Mouse (Mus musculus) hindbrain, embryonic 12.5 days (tissue): ENCODE measurements at regions not wholly inside any gene's neighbourhood (a gene's known extent, or its start where the extent isn't known, plus 50 kb on each side); places are given as distances from the start of the nearest gene placed in this dataset.

Experiments used
- ATAC-seq: fragments of 200-750 bp; cut with Nextera tagmentation; 2 replicates; pipeline ENCODE4 v1.8.0; 2017; ENCODE audit warnings: moderate TSS enrichment; ENCODE audit not compliant: low FRiP score
- H3K27ac ChIP-seq: fragments of 300-500 bp; sonication (generic); 2 replicates; pipeline ENCODE4 v1.5.1; 2016; ENCODE audit warnings: mild to moderate bottlenecking
- H3K27me3 ChIP-seq: fragments of 300-500 bp; sonication (generic); 2 replicates; pipeline ENCODE4 v1.6.1; 2016; ENCODE audit warnings: mild to moderate bottlenecking
- H3K36me3 ChIP-seq: fragments of 300-500 bp; sonication (generic); 2 replicates; pipeline ENCODE4 v1.6.1; 2016; ENCODE audit warnings: mild to moderate bottlenecking
- H3K4me1 ChIP-seq: fragments of 300-500 bp; sonication (generic); 2 replicates; pipeline ENCODE4 v1.6.1; 2016
- H3K4me2 ChIP-seq: fragments of 300-500 bp; sonication (generic); replicated peaks from 2 replicates; pipeline ENCODE4 v1.6.1; 2016; ENCODE audit warnings: mild to moderate bottlenecking
- H3K4me3 ChIP-seq: fragments of 300-500 bp; sonication (generic); 2 replicates; pipeline ENCODE4 v1.5.1; 2016; ENCODE audit warnings: mild to moderate bottlenecking
- H3K9ac ChIP-seq: fragments of 300-500 bp; sonication (generic); 2 replicates; pipeline ENCODE4 v1.6.1; 2016; ENCODE audit warnings: mild to moderate bottlenecking, moderate library complexity
- H3K9me3 ChIP-seq: fragments of 300-500 bp; sonication (generic); replicated peaks from 2 replicates; pipeline ENCODE4 v1.6.1; 2016; ENCODE audit warnings: mild to moderate bottlenecking
- WGBS: fragments of 180-500 bp; shearing (Covaris S2); methylation state at CpG from one replicate; pipeline ENCODE4 v1.1.7; 2016; 5-methylcytosine and 5-hydroxymethylcytosine counted together

GRCm38 (mm10) chr5:42502124-42502801, 434.5 kb downstream of the Gm16223 start:
- no peak overlapping the region for H3K4me2 ChIP-seq
- 87% methylated on average over 11 of the region's 11 CpGs for WGBS
- H3K9ac ChIP-seq, result no peak overlapping the region
- H3K4me3 ChIP-seq, result no peak overlapping the region
- no peaks in the 10 kb centered on the region for H3K9me3 ChIP-seq
- no peaks in the 10 kb centered on the region for H3K27me3 ChIP-seq
- H3K4me1 ChIP-seq, result no peaks in the 10 kb centered on the region
- no peak overlapping the region for H3K27ac ChIP-seq
- ATAC-seq, result peak; percentile 78
- H3K36me3 ChIP-seq, result no peaks in the 10 kb centered on the region

GRCm38 (mm10) chr5:42502802-42503136, 435.0 kb downstream of the Gm16223 start:
- 90% methylated on average over 1 of the region's 1 CpGs for WGBS
- Histone ChIP-seq H3K4me1 (no peaks in the 10 kb centered on the region), H3K27me3 (no peaks in the 10 kb centered on the region), H3K9ac (no peak overlapping the region), H3K27ac (no peak overlapping the region), H3K4me2 (no peak overlapping the region), H3K4me3 (no peak overlapping the region), H3K9me3 (no peaks in the 10 kb centered on the region), H3K36me3 (no peaks in the 10 kb centered on the region)
- no peak for ATAC-seq

GRCm38 (mm10) chr5:42509200-42509599, 441.4 kb downstream of the Gm16223 start:
- Histone ChIP-seq H3K27ac (no peak overlapping the region), H3K27me3 (no peaks in the 10 kb centered on the region), H3K4me2 (no peak overlapping the region), H3K9me3 (no peaks in the 10 kb centered on the region), H3K9ac (no peak overlapping the region), H3K4me3 (no peak overlapping the region), H3K4me1 (no peaks in the 10 kb centered on the region), H3K36me3 (no peaks in the 10 kb centered on the region)
- ATAC-seq, result no peak
- 79% methylated on average over 5 of the region's 5 CpGs for WGBS

GRCm38 (mm10) chr5:42523116-42524113, 455.7 kb downstream of the Gm16223 start:
- Histone ChIP-seq H3K27ac (0 out of 2 replicates have a peak overlapping the region, but pooled peaks have one; percentile 30), H3K4me3 (no peak overlapping the region), H3K4me2 (no peak overlapping the region), H3K9ac (no peak overlapping the region), H3K9me3 (no peaks in the 10 kb centered on the region), H3K27me3 (no peaks in the 10 kb centered on the region), H3K4me1 (0 out of 2 replicates have a peak, but pooled peaks cover 3% of the 10 kb centered on the region), H3K36me3 (no peaks in the 10 kb centered on the region)
- 51% methylated on average over 4 of the region's 4 CpGs for WGBS
- peak; percentile 92 for ATAC-seq

GRCm38 (mm10) chr5:42525431-42525830, 457.7 kb downstream of the Gm16223 start:
- no peak for ATAC-seq
- H3K4me3 ChIP-seq, result no peak overlapping the region
- H3K27ac ChIP-seq, result no peak overlapping the region
- H3K9ac ChIP-seq, result no peak overlapping the region
- H3K4me1 ChIP-seq, result 0 out of 2 replicates have a peak, but pooled peaks cover 3% of the 10 kb centered on the region
- H3K9me3 ChIP-seq, result no peaks in the 10 kb centered on the region
- no peaks in the 10 kb centered on the region for H3K36me3 ChIP-seq
- 76% methylated on average over 5 of the region's 5 CpGs for whole genome bisulfite sequencing
- no peak overlapping the region for H3K4me2 ChIP-seq
- no peaks in the 10 kb centered on the region for H3K27me3 ChIP-seq

GRCm38 (mm10) chr5:42560537-42560936, 492.8 kb downstream of the Gm16223 start:
- Histone ChIP-seq H3K9me3 (no peaks in the 10 kb centered on the region), H3K4me3 (no peak overlapping the region), H3K4me2 (no peak overlapping the region), H3K4me1 (no peaks in the 10 kb centered on the region), H3K27ac (no peak overlapping the region), H3K36me3 (no peaks in the 10 kb centered on the region), H3K9ac (no peak overlapping the region), H3K27me3 (no peaks in the 10 kb centered on the region)
- no peak for ATAC-seq
- 78% methylated on average over 2 of the region's 2 CpGs for WGBS

GRCm38 (mm10) chr5:42563406-42563805, 495.6 kb downstream of the Gm16223 start:
- Histone ChIP-seq H3K27me3 (no peaks in the 10 kb centered on the region), H3K4me3 (no peak overlapping the region), H3K36me3 (no peaks in the 10 kb centered on the region), H3K9ac (no peak overlapping the region), H3K9me3 (no peaks in the 10 kb centered on the region), H3K27ac (no peak overlapping the region), H3K4me1 (no peaks in the 10 kb centered on the region), H3K4me2 (no peak overlapping the region)
- no peak for ATAC-seq

GRCm38 (mm10) chr5:42575971-42576370, 508.2 kb downstream of the Gm16223 start:
- WGBS, result 81% methylated on average over 2 of the region's 2 CpGs
- H3K27me3 ChIP-seq, result no peaks in the 10 kb centered on the region

GRCm38 (mm10) chr5:42578208-42578844, 510.6 kb downstream of the Gm16223 start:
- WGBS, result 71% methylated on average over 5 of the region's 5 CpGs
- Histone ChIP-seq H3K27ac (no peak overlapping the region), H3K4me1 (no peaks in the 10 kb centered on the region), H3K36me3 (no peaks in the 10 kb centered on the region), H3K27me3 (no peaks in the 10 kb centered on the region), H3K9me3 (no peaks in the 10 kb centered on the region), H3K4me3 (no peak overlapping the region), H3K9ac (no peak overlapping the region), H3K4me2 (no peak overlapping the region)
- ATAC-seq, result peak; percentile 82

More at GRCm38 (mm10) chr5:42575971-42576370, 508.2 kb downstream of the Gm16223 start:
- H3K4me3 ChIP-seq, result no peak overlapping the region
- H3K4me2 ChIP-seq, result no peak overlapping the region
- H3K9ac ChIP-seq, result no peak overlapping the region
- no peaks in the 10 kb centered on the region for H3K36me3 ChIP-seq
- ATAC-seq, result no peak
- no peak overlapping the region for H3K27ac ChIP-seq
- H3K4me1 ChIP-seq, result no peaks in the 10 kb centered on the region
- H3K9me3 ChIP-seq, result no peaks in the 10 kb centered on the region

GRCm38 (mm10) chr5:42620698-42621097, 552.9 kb downstream of the Gm16223 start:
- no peaks in the 10 kb centered on the region for H3K36me3 ChIP-seq
- no peak overlapping the region for H3K4me3 ChIP-seq
- no peak overlapping the region for H3K9ac ChIP-seq
- H3K9me3 ChIP-seq, result no peaks in the 10 kb centered on the region
- H3K27me3 ChIP-seq, result no peaks in the 10 kb centered on the region
- H3K27ac ChIP-seq, result no peak overlapping the region
- ATAC-seq, result no peak
- no peaks in the 10 kb centered on the region for H3K4me1 ChIP-seq
- 86% methylated on average over 3 of the region's 3 CpGs for WGBS
- no peak overlapping the region for H3K4me2 ChIP-seq

GRCm38 (mm10) chr5:42636162-42636823, 568.5 kb downstream of the Gm16223 start:
- H3K36me3 ChIP-seq, result no peaks in the 10 kb centered on the region
- no peak overlapping the region for H3K4me2 ChIP-seq
- no peak for ATAC-seq
- H3K27ac ChIP-seq, result no peak overlapping the region
- no peak overlapping the region for H3K4me3 ChIP-seq
- WGBS, result 85% methylated on average over 9 of the region's 9 CpGs
- no peaks in the 10 kb centered on the region for H3K4me1 ChIP-seq
- no peaks in the 10 kb centered on the region for H3K27me3 ChIP-seq
- H3K9ac ChIP-seq, result no peak overlapping the region
- no peaks in the 10 kb centered on the region for H3K9me3 ChIP-seq

- 0 out of 2 replicates have a peak, but pooled peaks have one; percentile 38 for ATAC-seq
These were observed 576.5 kb upstream of the Cpeb2 start for GRCm38 (mm10) chr5:42656460-42656859.

More at GRCm38 (mm10) chr5:42656460-42656859, 576.5 kb upstream of the Cpeb2 start:
- Histone ChIP-seq H3K36me3 (no peaks in the 10 kb centered on the region), H3K4me2 (no peak overlapping the region), H3K9ac (no peak overlapping the region), H3K27me3 (no peaks in the 10 kb centered on the region), H3K27ac (no peak overlapping the region), H3K9me3 (no peaks in the 10 kb centered on the region), H3K4me3 (no peak overlapping the region), H3K4me1 (peaks cover 2% of the 10 kb centered on the region; the same call in 1 of the 2 replicates)
- whole genome bisulfite sequencing, result 62% methylated on average over 3 of the region's 3 CpGs
